Mouse (Mus musculus): ENCODE data around the gene Crybb1. TPM values are rescaled to one million over a fixed set of nuclear protein-coding genes. Genes with fewer than 3 reads are reported as not detected.

Crybb1 gene
- polyA plus RNA-seq, 1 experiment, result 0.28 TPM

- H3K36me3 ChIP-seq (ENCODE audit: control insufficient read depth, insufficient read depth, low read length), result no peaks in the 10 kb centered on the region
- no peak overlapping the region for H3K27ac ChIP-seq (ENCODE audit: control insufficient read depth, insufficient read depth, low read depth, low read length)
- peaks cover 11% of the 10 kb centered on the region for H3K4me1 ChIP-seq (ENCODE audit: control insufficient read depth, insufficient read depth, low read length)
- TF ChIP-seq CTCF (IDR thresholded peaks at IDR 0.05; ENCODE audit: control insufficient read depth, insufficient read depth, insufficient replicate concordance, low read depth, low read length) (no peak), POLR2A (IDR thresholded peaks at IDR 0.05; ENCODE audit: control insufficient read depth, low read depth, low read length) (no peak)
- H3K27me3 ChIP-seq (ENCODE audit: control insufficient read depth, insufficient read depth, low read length), result no peaks in the 10 kb centered on the region
- no peak overlapping the region for H3K4me3 ChIP-seq (ENCODE audit: control insufficient read depth, low read depth, low read length)
Measured at GRCm38 (mm10) chr5:112292343-112292980, 36.8 kb downstream of the Crybb1 start.

GRCm38 (mm10) chr5:112293800-112294199 is 38.2 kb downstream of the Crybb1 start:
- no peak for TF ChIP-seq CTCF (IDR thresholded peaks at IDR 0.05; ENCODE audit: control insufficient read depth, insufficient read depth, insufficient replicate concordance, low read depth, low read length)
- no peak for TF ChIP-seq POLR2A (IDR thresholded peaks at IDR 0.05; ENCODE audit: control insufficient read depth, low read depth, low read length)
- Histone ChIP-seq H3K27ac (ENCODE audit: control insufficient read depth, insufficient read depth, low read depth, low read length) (no peak overlapping the region), H3K4me3 (ENCODE audit: control insufficient read depth, low read depth, low read length) (no peak overlapping the region), H3K27me3 (ENCODE audit: control insufficient read depth, insufficient read depth, low read length) (no peaks in the 10 kb centered on the region), H3K4me1 (ENCODE audit: control insufficient read depth, insufficient read depth, low read length) (peaks cover 11% of the 10 kb centered on the region), H3K36me3 (ENCODE audit: control insufficient read depth, insufficient read depth, low read length) (no peaks in the 10 kb centered on the region)

- H3K4me1 ChIP-seq (ENCODE audit: control insufficient read depth, insufficient read depth, low read length), result peaks cover 11% of the 10 kb centered on the region
- H3K27ac ChIP-seq (ENCODE audit: control insufficient read depth, insufficient read depth, low read depth, low read length), result no peak overlapping the region
- H3K27me3 ChIP-seq (ENCODE audit: control insufficient read depth, insufficient read depth, low read length), result no peaks in the 10 kb centered on the region
- no peak overlapping the region for H3K4me3 ChIP-seq (ENCODE audit: control insufficient read depth, low read depth, low read length)
- no peaks in the 10 kb centered on the region for H3K36me3 ChIP-seq (ENCODE audit: control insufficient read depth, insufficient read depth, low read length)
- no peak for TF ChIP-seq CTCF (IDR thresholded peaks at IDR 0.05; ENCODE audit: control insufficient read depth, insufficient read depth, insufficient replicate concordance, low read depth, low read length)
- TF ChIP-seq POLR2A (IDR thresholded peaks at IDR 0.05; ENCODE audit: control insufficient read depth, low read depth, low read length), result no peak
Measured at GRCm38 (mm10) chr5:112294696-112295095, 39.1 kb downstream of the Crybb1 start.

GRCm38 (mm10) chr5:112295162-112295561 is 39.5 kb downstream of the Crybb1 start:
- Histone ChIP-seq H3K27me3 (ENCODE audit: control insufficient read depth, insufficient read depth, low read length) (no peaks in the 10 kb centered on the region), H3K4me1 (ENCODE audit: control insufficient read depth, insufficient read depth, low read length) (peaks cover 7% of the 10 kb centered on the region), H3K36me3 (ENCODE audit: control insufficient read depth, insufficient read depth, low read length) (no peaks in the 10 kb centered on the region), H3K27ac (ENCODE audit: control insufficient read depth, insufficient read depth, low read depth, low read length) (no peak overlapping the region), H3K4me3 (ENCODE audit: control insufficient read depth, low read depth, low read length) (no peak overlapping the region)
- TF ChIP-seq POLR2A (IDR thresholded peaks at IDR 0.05; ENCODE audit: control insufficient read depth, low read depth, low read length) (no peak), CTCF (IDR thresholded peaks at IDR 0.05; ENCODE audit: control insufficient read depth, insufficient read depth, insufficient replicate concordance, low read depth, low read length) (no peak)

- H3K27ac ChIP-seq (ENCODE audit: control insufficient read depth, insufficient read depth, low read depth, low read length), result no peak overlapping the region
Measured at GRCm38 (mm10) chr5:112295564-112295963, 39.9 kb downstream of the Crybb1 start.

GRCm38 (mm10) chr5:112296404-112297181 is 41.0 kb downstream of the Crybb1 start:
- TF ChIP-seq POLR2A (IDR thresholded peaks at IDR 0.05; ENCODE audit: control insufficient read depth, low read depth, low read length) (no peak), CTCF (IDR thresholded peaks at IDR 0.05; ENCODE audit: control insufficient read depth, insufficient read depth, insufficient replicate concordance, low read depth, low read length) (no peak)
- H3K27ac ChIP-seq (ENCODE audit: control insufficient read depth, insufficient read depth, low read depth, low read length), result no peak overlapping the region

More at GRCm38 (mm10) chr5:112295564-112295963, 39.9 kb downstream of the Crybb1 start:
- Histone ChIP-seq H3K4me3 (ENCODE audit: control insufficient read depth, low read depth, low read length) (no peak overlapping the region), H3K27me3 (ENCODE audit: control insufficient read depth, insufficient read depth, low read length) (no peaks in the 10 kb centered on the region), H3K4me1 (ENCODE audit: control insufficient read depth, insufficient read depth, low read length) (peaks cover 5% of the 10 kb centered on the region), H3K36me3 (ENCODE audit: control insufficient read depth, insufficient read depth, low read length) (no peaks in the 10 kb centered on the region)
- no peak for TF ChIP-seq POLR2A (IDR thresholded peaks at IDR 0.05; ENCODE audit: control insufficient read depth, low read depth, low read length)
- no peak for TF ChIP-seq CTCF (IDR thresholded peaks at IDR 0.05; ENCODE audit: control insufficient read depth, insufficient read depth, insufficient replicate concordance, low read depth, low read length)

GRCm38 (mm10) chr5:112297257-112297656 is 41.6 kb downstream of the Crybb1 start:
- Histone ChIP-seq H3K4me3 (ENCODE audit: control insufficient read depth, low read depth, low read length) (no peak overlapping the region), H3K27me3 (ENCODE audit: control insufficient read depth, insufficient read depth, low read length) (no peaks in the 10 kb centered on the region), H3K27ac (ENCODE audit: control insufficient read depth, insufficient read depth, low read depth, low read length) (no peak overlapping the region), H3K4me1 (ENCODE audit: control insufficient read depth, insufficient read depth, low read length) (peaks cover 4% of the 10 kb centered on the region; the same call in 1 of the 2 replicates), H3K36me3 (ENCODE audit: control insufficient read depth, insufficient read depth, low read length) (no peaks in the 10 kb centered on the region)
- TF ChIP-seq CTCF (IDR thresholded peaks at IDR 0.05; ENCODE audit: control insufficient read depth, insufficient read depth, insufficient replicate concordance, low read depth, low read length) (no peak), POLR2A (IDR thresholded peaks at IDR 0.05; ENCODE audit: control insufficient read depth, low read depth, low read length) (no peak)

More at GRCm38 (mm10) chr5:112296404-112297181, 41.0 kb downstream of the Crybb1 start:
- no peaks in the 10 kb centered on the region for H3K36me3 ChIP-seq (ENCODE audit: control insufficient read depth, insufficient read depth, low read length)
- H3K27me3 ChIP-seq (ENCODE audit: control insufficient read depth, insufficient read depth, low read length), result no peaks in the 10 kb centered on the region
- peaks cover 4% of the 10 kb centered on the region; the same call in 1 of the 2 replicates for H3K4me1 ChIP-seq (ENCODE audit: control insufficient read depth, insufficient read depth, low read length)
- H3K4me3 ChIP-seq (ENCODE audit: control insufficient read depth, low read depth, low read length), result no peak overlapping the region

All from testis, adult 2 months (tissue).